Mouse (Mus musculus) cortical plate, adult 2 months (tissue): ENCODE measurements at regions not wholly inside any gene's neighbourhood (a gene's known extent, or its start where the extent isn't known, plus 50 kb on each side); places are given as distances from the start of the nearest gene placed in this dataset.

Experiments
- CTCF ChIP-seq: fragments of 200-500 bp; IDR thresholded peaks from 2 replicates; pipeline ENCODE4 v1.5.1; 2011; ENCODE audit warnings: mild to moderate bottlenecking, control low read depth, low read length; ENCODE audit not compliant: insufficient read depth; ENCODE audit errors: extremely low read depth
- POLR2A ChIP-seq: fragments of 200-500 bp; IDR thresholded peaks from 2 replicates; pipeline ENCODE4 v1.6.1; 2011; ENCODE audit warnings: mild to moderate bottlenecking, low read length, control low read depth; ENCODE audit not compliant: insufficient read depth; ENCODE audit errors: extremely low read depth

DNA sequence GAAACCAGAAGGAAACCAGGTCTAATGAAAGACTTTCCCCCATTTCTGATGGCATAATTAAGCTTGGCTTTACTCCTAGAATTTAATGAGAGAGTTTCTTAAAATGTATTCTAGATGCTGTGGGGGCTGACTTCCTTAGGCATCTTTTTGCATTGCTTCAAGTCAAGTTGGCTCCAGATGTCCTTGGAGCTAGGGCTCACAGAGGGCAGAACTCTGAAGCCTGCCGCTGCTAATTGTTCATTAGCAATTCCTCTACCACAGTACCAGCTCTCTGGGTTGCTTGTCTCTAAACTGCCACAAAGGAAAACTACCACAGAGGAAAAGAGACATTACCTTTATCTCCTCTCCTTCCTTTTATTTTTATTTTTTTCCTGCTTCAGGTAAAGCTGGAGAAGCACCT is 175.9 kb upstream of the Ttc29 start:
- no peak for TF ChIP-seq POLR2A
- no peak for TF ChIP-seq CTCF
